Mouse (Mus musculus): ENCODE measurements around the gene Olfr376. TPM values are rescaled to one million over a fixed set of nuclear protein-coding genes. Genes with fewer than 3 reads are reported as not detected.
A peak's percentile ranks its signal among the peaks of the same experiment; 100 is the strongest.

Gene Olfr376
- not detected in 2 replicates for polyA plus RNA-seq (2015; fragmentation: Nextera tagmentation; extraction: Ambion mirVana)

DNA sequence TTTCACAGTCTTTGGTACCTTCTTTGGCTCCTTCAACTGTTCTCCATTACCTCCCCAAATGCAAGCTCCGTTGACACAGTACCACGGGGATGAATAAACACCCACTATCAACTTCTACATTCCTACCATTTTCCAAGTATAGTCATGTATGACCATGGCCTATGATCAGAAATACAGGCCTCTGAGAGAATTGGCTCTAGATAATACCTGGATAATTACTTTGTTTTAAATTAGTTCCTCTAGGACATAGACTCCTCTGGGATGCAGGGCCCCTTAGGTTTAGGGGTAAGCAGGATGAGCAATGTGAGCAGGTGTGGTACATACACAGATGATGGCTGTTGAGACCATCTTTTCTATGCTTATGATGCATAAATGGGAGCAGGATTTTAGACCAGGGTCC is at the start of gene Olfr376:
Gene Olfr376 (plus strand): TSS at position 301 of the 400 bp plus-strand sequence.
- WGBS (ENCODE audit: insufficient replicate concordance): 74% methylated on average over 2 of the region's 2 CpGs
- Histone ChIP-seq H3K27ac (ENCODE audit: low read depth) (no peak within 1 kb of the TSS), H3K9ac (replicated peaks) (no peak within 1 kb of the TSS), H3K27me3 (ENCODE audit: insufficient read depth, low read length) (no peaks in the 10 kb centered on the region), H3K36me3 (replicated peaks; ENCODE audit: insufficient read depth, low read length) (no peaks in the 10 kb centered on the region), H3K4me1 (ENCODE audit: insufficient read depth) (no peaks in the 10 kb centered on the region), H3K9me3 (ENCODE audit: low read length) (no peaks in the 10 kb centered on the region), H3K4me2 (ENCODE audit: low read depth, low read length) (no peak within 1 kb of the TSS), H3K4me3 (ENCODE audit: low read depth, low read length) (no peak within 1 kb of the TSS)
- no peak for ATAC-seq
- no peak for DNase-seq
- TF ChIP-seq CTCF (IDR thresholded peaks at IDR 0.05; ENCODE audit: low read depth) (no peak), EP300 (IDR thresholded peaks at IDR 0.05; ENCODE audit: low read depth) (no peak)

DNA sequence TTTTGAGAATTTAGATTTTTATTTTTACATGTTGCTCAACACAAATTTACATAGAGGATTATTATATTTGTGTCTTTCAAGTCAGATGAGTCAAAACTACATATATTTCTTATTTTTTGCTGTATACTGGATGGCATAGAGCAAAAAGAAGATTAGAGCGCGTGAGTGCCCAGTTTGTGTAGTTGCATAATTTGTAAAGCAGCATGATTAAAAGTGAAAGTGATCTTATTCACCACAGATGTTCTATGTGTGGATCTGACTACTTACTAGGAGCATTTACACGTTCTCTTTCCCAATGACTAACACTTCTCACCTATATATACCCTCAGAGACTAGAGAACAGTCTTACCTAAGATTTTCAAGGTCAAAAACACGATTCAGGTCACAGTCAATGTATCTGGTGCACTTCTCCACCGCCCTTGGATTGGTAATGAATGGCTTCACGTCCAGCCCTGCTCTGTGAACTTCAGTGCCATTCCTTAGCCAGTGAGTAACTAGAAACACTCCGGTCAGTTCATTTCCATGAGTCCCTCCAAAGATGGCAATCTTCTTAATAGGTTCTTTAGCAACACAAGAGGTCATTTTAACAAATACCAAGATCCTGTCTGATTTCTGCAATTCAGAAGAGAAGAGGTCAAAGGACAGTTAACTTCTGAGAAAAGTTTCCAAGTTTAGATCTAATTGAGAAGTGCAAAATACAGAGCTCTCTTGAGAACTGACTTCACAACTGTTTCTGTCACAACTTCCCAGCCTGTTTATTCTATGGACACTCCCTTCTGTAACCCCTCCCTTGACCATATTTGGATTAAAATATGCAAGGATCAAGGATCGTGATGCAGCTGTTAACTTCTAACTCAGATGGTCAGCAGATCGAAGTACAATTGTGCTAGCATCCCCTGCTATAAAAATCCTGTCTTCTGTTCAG is 46.9 kb upstream of the Olfr376 start:
- DNase-seq (no peak), ATAC-seq (peak; percentile 24; the same call in 1 of the 2 replicates)
- Histone ChIP-seq H3K27ac (ENCODE audit: low read depth) (peak overlapping the region; percentile 82), H3K4me3 (ENCODE audit: low read depth, low read length) (peak overlapping the region; percentile 32), H3K4me2 (ENCODE audit: low read depth, low read length) (peak overlapping the region; percentile 63), H3K4me1 (ENCODE audit: insufficient read depth) (peaks cover 3% of the 10 kb centered on the region; the same call in 1 of the 2 replicates), H3K27me3 (ENCODE audit: insufficient read depth, low read length) (no peaks in the 10 kb centered on the region), H3K9ac (replicated peaks) (peak overlapping the region; percentile 38; the same call in 1 of the 2 replicates), H3K9me3 (ENCODE audit: low read length) (no peaks in the 10 kb centered on the region), H3K36me3 (replicated peaks; ENCODE audit: insufficient read depth, low read length) (no peaks in the 10 kb centered on the region)
- no peak for TF ChIP-seq CTCF (IDR thresholded peaks at IDR 0.05; ENCODE audit: low read depth)
- no peak for TF ChIP-seq EP300 (IDR thresholded peaks at IDR 0.05; ENCODE audit: low read depth)
- 49% methylated on average over 9 of the region's 9 CpGs for WGBS (ENCODE audit: insufficient replicate concordance)

DNA sequence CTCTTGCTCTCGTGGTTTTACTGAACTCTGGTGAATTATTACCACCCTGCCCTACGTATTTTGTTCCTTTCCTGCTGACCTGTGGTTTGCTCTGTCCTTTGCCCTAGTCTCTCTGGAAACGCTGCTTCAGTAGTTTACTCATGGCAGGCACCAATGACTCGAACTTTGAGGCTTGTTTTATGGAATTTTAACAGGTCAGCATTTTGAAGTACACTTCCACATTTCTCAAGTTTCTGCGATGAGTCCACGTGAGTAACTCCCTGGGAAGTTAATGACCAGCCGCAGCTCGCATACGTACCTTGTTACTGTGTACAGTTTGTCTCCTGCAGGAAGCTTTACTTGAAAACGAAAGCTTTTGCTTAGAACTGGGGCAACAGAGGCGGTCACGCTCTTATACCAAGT is 44.6 kb upstream of the Olfr376 start:
- TF ChIP-seq EP300 (IDR thresholded peaks at IDR 0.05; ENCODE audit: low read depth): peak; percentile 58; the same call in 1 of the 2 replicates
- no peak for TF ChIP-seq CTCF (IDR thresholded peaks at IDR 0.05; ENCODE audit: low read depth)
- Histone ChIP-seq H3K4me2 (ENCODE audit: low read depth, low read length) (peak overlapping the region; percentile 63), H3K4me1 (ENCODE audit: insufficient read depth) (peaks cover 3% of the 10 kb centered on the region; the same call in 1 of the 2 replicates), H3K4me3 (ENCODE audit: low read depth, low read length) (peak overlapping the region; percentile 16), H3K9me3 (ENCODE audit: low read length) (no peaks in the 10 kb centered on the region), H3K27me3 (ENCODE audit: insufficient read depth, low read length) (no peaks in the 10 kb centered on the region), H3K36me3 (replicated peaks; ENCODE audit: insufficient read depth, low read length) (no peaks in the 10 kb centered on the region), H3K9ac (replicated peaks) (no peak overlapping the region), H3K27ac (ENCODE audit: low read depth) (peak overlapping the region; percentile 75)
- peak; percentile 48 for DNase-seq
- peak; percentile 94 for ATAC-seq
- WGBS (ENCODE audit: insufficient replicate concordance): 19% methylated on average over 12 of the region's 12 CpGs

DNA sequence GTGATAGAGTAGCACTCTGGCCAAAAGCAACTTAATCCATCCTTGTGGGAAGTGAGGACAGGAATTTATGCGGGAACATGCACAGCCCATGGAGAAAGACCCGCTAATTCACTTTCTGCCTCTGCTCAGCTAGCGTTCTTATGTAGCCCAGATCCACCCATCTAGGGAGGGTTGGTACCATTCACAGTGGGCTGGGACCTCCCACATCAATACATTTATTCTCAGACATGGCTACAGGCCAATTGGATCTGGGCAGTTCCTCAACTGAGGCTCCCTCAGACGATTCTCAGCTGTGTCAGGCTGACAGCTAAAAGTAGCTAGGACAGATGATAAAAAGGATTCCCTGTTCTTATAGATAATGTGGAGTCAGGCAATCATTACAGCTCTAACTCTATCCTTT is 43.7 kb upstream of the Olfr376 start:
- Histone ChIP-seq H3K27me3 (ENCODE audit: insufficient read depth, low read length) (no peaks in the 10 kb centered on the region), H3K27ac (ENCODE audit: low read depth) (peak overlapping the region; percentile 75), H3K4me1 (ENCODE audit: insufficient read depth) (peaks cover 3% of the 10 kb centered on the region; the same call in 1 of the 2 replicates), H3K4me2 (ENCODE audit: low read depth, low read length) (peak overlapping the region; percentile 63), H3K9ac (replicated peaks) (peak overlapping the region; percentile 11; the same call in 1 of the 2 replicates), H3K4me3 (ENCODE audit: low read depth, low read length) (peak overlapping the region; percentile 16), H3K36me3 (replicated peaks; ENCODE audit: insufficient read depth, low read length) (no peaks in the 10 kb centered on the region), H3K9me3 (ENCODE audit: low read length) (no peaks in the 10 kb centered on the region)
- TF ChIP-seq EP300 (IDR thresholded peaks at IDR 0.05; ENCODE audit: low read depth) (no peak), CTCF (IDR thresholded peaks at IDR 0.05; ENCODE audit: low read depth) (no peak)
- WGBS (ENCODE audit: insufficient replicate concordance): 62% methylated on average over 4 of the region's 4 CpGs
- ATAC-seq (no peak), DNase-seq (peak; percentile 14)

DNA sequence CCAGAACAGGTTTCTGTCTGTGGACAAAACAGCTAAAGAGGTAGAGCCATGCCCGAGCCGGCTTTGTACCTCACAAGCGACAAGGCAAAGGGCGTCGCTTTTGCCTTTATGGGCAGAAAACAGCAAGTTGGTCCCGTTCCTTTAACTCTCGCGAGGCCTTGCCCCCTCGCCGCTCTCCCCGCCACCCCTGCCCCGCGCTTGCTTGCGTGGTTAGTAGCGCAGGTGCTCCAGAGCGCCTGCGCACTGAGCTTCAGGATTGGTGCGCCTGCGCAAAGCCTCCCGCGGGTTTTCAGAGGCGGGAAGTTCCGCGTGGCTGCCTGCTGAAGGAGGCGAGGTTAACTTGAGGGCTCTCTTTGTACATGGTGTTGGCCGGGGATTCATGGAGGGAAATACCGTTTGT is 41.6 kb upstream of the Olfr376 start, which contains the start of the genes Aspa, Gm49340 and Spata22:
Gene Aspa (minus strand): TSS at position 155 of the 400 bp plus-strand sequence.
Gene Gm49340 (plus strand): TSS at position 300 of the 400 bp plus-strand sequence.
Gene Spata22 (plus strand): TSS at position 300 of the 400 bp plus-strand sequence.
- no peak for TF ChIP-seq CTCF (IDR thresholded peaks at IDR 0.05; ENCODE audit: low read depth)
- no peak for TF ChIP-seq EP300 (IDR thresholded peaks at IDR 0.05; ENCODE audit: low read depth)

DNA sequence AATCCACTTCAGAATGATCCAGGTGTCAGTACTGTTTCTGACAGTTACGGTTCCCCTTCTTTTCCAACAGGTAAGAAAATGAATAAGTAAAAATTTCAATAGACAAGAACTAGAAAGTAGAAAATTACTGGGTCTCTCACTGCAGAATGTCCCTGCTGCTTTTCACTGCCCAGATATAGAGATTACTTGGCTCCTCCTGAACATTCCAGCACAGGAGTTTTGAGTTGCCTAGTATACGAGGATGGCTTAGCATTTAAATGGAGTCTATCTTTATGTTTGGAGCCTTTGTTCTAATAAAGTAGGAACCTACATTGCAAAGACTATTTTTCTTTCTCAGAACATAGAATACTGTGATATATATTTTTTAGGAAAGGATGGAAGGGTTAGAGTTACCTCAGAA is 37.7 kb upstream of the Olfr376 start:
- H3K4me2 ChIP-seq (ENCODE audit: low read depth, low read length): no peak overlapping the region
- H3K9ac ChIP-seq (replicated peaks): no peak overlapping the region
- H3K27ac ChIP-seq (ENCODE audit: low read depth): no peak overlapping the region
- DNase-seq (no peak), ATAC-seq (no peak)
- no peak overlapping the region for H3K4me3 ChIP-seq (ENCODE audit: low read depth, low read length)
- H3K9me3 ChIP-seq (ENCODE audit: low read length): no peaks in the 10 kb centered on the region
- TF ChIP-seq CTCF (IDR thresholded peaks at IDR 0.05; ENCODE audit: low read depth) (no peak), EP300 (IDR thresholded peaks at IDR 0.05; ENCODE audit: low read depth) (no peak)
- no peaks in the 10 kb centered on the region for H3K27me3 ChIP-seq (ENCODE audit: insufficient read depth, low read length)
- no peaks in the 10 kb centered on the region for H3K4me1 ChIP-seq (ENCODE audit: insufficient read depth)
- H3K36me3 ChIP-seq (replicated peaks; ENCODE audit: insufficient read depth, low read length): no peaks in the 10 kb centered on the region
- 70% methylated on average over 2 of the region's 2 CpGs for WGBS (ENCODE audit: insufficient replicate concordance)

More for the DNA sequence above, 41.6 kb upstream of the Olfr376 start, which contains the start of the genes Aspa, Gm49340 and Spata22:
- Histone ChIP-seq H3K4me2 (ENCODE audit: low read depth, low read length) (no peak within 1 kb of the TSS), H3K27me3 (ENCODE audit: insufficient read depth, low read length) (no peaks in the 10 kb centered on the region), H3K27ac (ENCODE audit: low read depth) (no peak within 1 kb of the TSS), H3K9me3 (ENCODE audit: low read length) (no peaks in the 10 kb centered on the region), H3K4me1 (ENCODE audit: insufficient read depth) (no peaks in the 10 kb centered on the region; the same call in 1 of the 2 replicates), H3K36me3 (replicated peaks; ENCODE audit: insufficient read depth, low read length) (no peaks in the 10 kb centered on the region), H3K4me3 (ENCODE audit: low read depth, low read length) (no peak within 1 kb of the TSS), H3K9ac (replicated peaks) (no peak within 1 kb of the TSS)
- ATAC-seq: no peak
- no peak for DNase-seq
- 79% methylated on average over 27 of the region's 27 CpGs for whole genome bisulfite sequencing (ENCODE audit: insufficient replicate concordance)
